Mouse (Mus musculus) midbrain, embryonic 13.5 days (tissue): ENCODE measurements around the gene 4930404N11Rik. TPM values are rescaled to one million over a fixed set of nuclear protein-coding genes. Genes with fewer than 3 reads are reported as not detected.

Experiments
- ATAC-seq: fragments of 200-750 bp; cut with Nextera tagmentation; 2 replicates; pipeline ENCODE4 v1.8.0; 2017; ENCODE audit warnings: mild to moderate bottlenecking, moderate TSS enrichment, moderate library complexity
- H3K27ac ChIP-seq: fragments of 300-500 bp; sonication (generic); 2 replicates; pipeline ENCODE4 v1.5.1; 2015; ENCODE audit warnings: inconsistent platforms, mild to moderate bottlenecking, moderate library complexity
- H3K27me3 ChIP-seq: fragments of 300-500 bp; sonication (generic); 2 replicates; pipeline ENCODE4 v1.6.1; 2015; ENCODE audit warnings: mild to moderate bottlenecking, inconsistent platforms
- H3K36me3 ChIP-seq: fragments of 300-500 bp; sonication (generic); 2 replicates; pipeline ENCODE4 v1.6.1; 2015; ENCODE audit warnings: mild to moderate bottlenecking, inconsistent platforms
- H3K4me1 ChIP-seq: fragments of 300-500 bp; sonication (generic); replicated peaks from 2 replicates; pipeline ENCODE4 v1.6.1; 2015; ENCODE audit warnings: inconsistent platforms
- H3K4me2 ChIP-seq: fragments of 300-500 bp; sonication (generic); replicated peaks from 2 replicates; pipeline ENCODE4 v1.6.1; 2015; ENCODE audit warnings: moderate library complexity, mild to moderate bottlenecking, inconsistent platforms
- H3K4me3 ChIP-seq: fragments of 300-500 bp; sonication (generic); replicated peaks from 2 replicates; pipeline ENCODE4 v1.5.1; 2015; ENCODE audit warnings: mild to moderate bottlenecking, inconsistent platforms
- H3K9ac ChIP-seq: fragments of 300-500 bp; sonication (generic); replicated peaks from 2 replicates; pipeline ENCODE4 v1.6.1; 2015; ENCODE audit warnings: mild to moderate bottlenecking, inconsistent platforms
- H3K9me3 ChIP-seq: fragments of 300-500 bp; sonication (generic); 2 replicates; pipeline ENCODE4 v1.6.1; 2016; ENCODE audit warnings: mild to moderate bottlenecking, inconsistent platforms
- WGBS: fragments of 180-500 bp; shearing (Covaris S2); methylation state at CpG from one replicate; pipeline ENCODE4 v1.1.7; 2015; 5-methylcytosine and 5-hydroxymethylcytosine counted together
- microRNA-seq: library from miRNA; unstranded; fragments of <30 nt; microRNA quantifications from one replicate; pipeline ENCODE4, GENCODE M21; 2016
- polyA plus RNA-seq: library from polyadenylated mRNA; unstranded; fragments of >200 nt; fragmentation: Nextera tagmentation; extraction: Ambion mirVana; gene quantifications from 2 replicates; pipeline ENCODE4 v1.2.1, GENCODE M21; 2015

Gene 4930404N11Rik
- polyA plus RNA-seq, 1 experiment from 2014 or later, result 0.44 TPM

DNA sequence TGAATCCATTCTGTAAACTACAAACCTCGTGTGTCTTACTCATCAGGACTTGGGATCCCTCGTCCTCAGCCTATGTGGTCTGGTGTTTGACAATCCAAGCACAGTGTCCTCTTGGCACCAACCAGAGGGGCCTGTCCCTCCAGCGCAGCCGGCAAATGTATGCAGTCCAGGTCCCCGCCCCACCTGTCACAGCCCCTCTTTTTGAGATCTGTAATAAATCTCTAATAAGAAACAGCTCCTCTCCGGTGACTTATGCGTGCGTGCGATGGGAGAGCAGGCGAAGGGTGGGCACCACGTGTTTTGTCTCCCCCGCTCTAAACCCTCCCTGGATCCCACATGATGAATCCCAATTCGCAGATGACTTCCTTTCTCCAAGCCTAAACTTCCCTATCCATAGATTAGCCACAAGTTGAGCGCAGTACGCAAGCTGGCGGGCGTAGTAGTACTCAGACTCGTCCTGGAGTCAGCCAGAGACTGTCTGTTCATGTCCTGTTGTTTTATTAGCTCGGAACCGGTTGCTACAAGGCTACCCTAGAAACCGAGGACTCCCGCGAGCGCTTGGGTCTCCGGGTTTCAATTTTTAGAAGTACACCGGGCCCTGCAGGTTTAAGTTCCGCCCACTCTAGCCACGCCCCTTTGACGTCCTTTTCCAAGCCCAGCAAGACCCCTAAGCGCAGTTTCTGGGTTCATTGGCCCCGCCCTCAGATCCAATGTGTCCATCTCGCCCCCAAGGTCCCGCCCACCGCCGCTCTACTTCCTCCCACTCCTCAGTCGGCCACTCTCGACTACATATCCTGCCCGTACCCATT is 45.7 kb downstream of the 4930404N11Rik start:
- Histone ChIP-seq H3K27me3 (no peaks in the 10 kb centered on the region), H3K9me3 (no peaks in the 10 kb centered on the region), H3K4me1 (peaks cover 36% of the 10 kb centered on the region), H3K27ac (peak overlapping the region; percentile 90), H3K4me2 (peak overlapping the region; percentile 87), H3K36me3 (peaks cover 66% of the 10 kb centered on the region), H3K4me3 (peak overlapping the region; percentile 96), H3K9ac (peak overlapping the region; percentile 54)
- 2% methylated on average over 38 of the region's 38 CpGs for WGBS
- peak; percentile 53 for ATAC-seq

- Histone ChIP-seq H3K27ac (peak overlapping the region; percentile 90), H3K4me3 (peak overlapping the region; percentile 96), H3K4me2 (peak overlapping the region; percentile 87), H3K36me3 (peaks cover 66% of the 10 kb centered on the region), H3K9me3 (no peaks in the 10 kb centered on the region), H3K9ac (peak overlapping the region; percentile 54), H3K27me3 (no peaks in the 10 kb centered on the region), H3K4me1 (peaks cover 36% of the 10 kb centered on the region)
- WGBS, result 48% methylated on average over 8 of the region's 8 CpGs
- ATAC-seq, result no peak
These were observed 46.3 kb downstream of the 4930404N11Rik start for GRCm38 (mm10) chr10:81319330-81319699.

GRCm38 (mm10) chr10:81318589-81319329 is 46.9 kb downstream of the 4930404N11Rik start:
- 93% methylated on average over 13 of the region's 13 CpGs for WGBS
- Histone ChIP-seq H3K4me1 (peaks cover 36% of the 10 kb centered on the region), H3K4me2 (peak overlapping the region; percentile 87), H3K9ac (peak overlapping the region; percentile 54; the same call in 1 of the 2 replicates), H3K36me3 (peaks cover 66% of the 10 kb centered on the region), H3K27ac (no peak overlapping the region), H3K4me3 (0 out of 2 replicates have a peak overlapping the region, but pooled peaks have one; percentile 96), H3K27me3 (no peaks in the 10 kb centered on the region), H3K9me3 (no peaks in the 10 kb centered on the region)
- no peak for ATAC-seq

GRCm38 (mm10) chr10:81317273-81317672 is 48.3 kb downstream of the 4930404N11Rik start:
- H3K4me1 ChIP-seq, result peaks cover 33% of the 10 kb centered on the region
- no peak overlapping the region for H3K4me3 ChIP-seq
- no peaks in the 10 kb centered on the region for H3K27me3 ChIP-seq
- H3K36me3 ChIP-seq, result peaks cover 66% of the 10 kb centered on the region
- no peaks in the 10 kb centered on the region for H3K9me3 ChIP-seq
- ATAC-seq, result no peak
- WGBS, result 12% methylated on average over 20 of the region's 20 CpGs
- H3K27ac ChIP-seq, result no peak overlapping the region
- H3K4me2 ChIP-seq, result peak overlapping the region; percentile 17; the same call in 1 of the 2 replicates
- no peak overlapping the region; the same call in 1 of the 2 replicates for H3K9ac ChIP-seq

DNA sequence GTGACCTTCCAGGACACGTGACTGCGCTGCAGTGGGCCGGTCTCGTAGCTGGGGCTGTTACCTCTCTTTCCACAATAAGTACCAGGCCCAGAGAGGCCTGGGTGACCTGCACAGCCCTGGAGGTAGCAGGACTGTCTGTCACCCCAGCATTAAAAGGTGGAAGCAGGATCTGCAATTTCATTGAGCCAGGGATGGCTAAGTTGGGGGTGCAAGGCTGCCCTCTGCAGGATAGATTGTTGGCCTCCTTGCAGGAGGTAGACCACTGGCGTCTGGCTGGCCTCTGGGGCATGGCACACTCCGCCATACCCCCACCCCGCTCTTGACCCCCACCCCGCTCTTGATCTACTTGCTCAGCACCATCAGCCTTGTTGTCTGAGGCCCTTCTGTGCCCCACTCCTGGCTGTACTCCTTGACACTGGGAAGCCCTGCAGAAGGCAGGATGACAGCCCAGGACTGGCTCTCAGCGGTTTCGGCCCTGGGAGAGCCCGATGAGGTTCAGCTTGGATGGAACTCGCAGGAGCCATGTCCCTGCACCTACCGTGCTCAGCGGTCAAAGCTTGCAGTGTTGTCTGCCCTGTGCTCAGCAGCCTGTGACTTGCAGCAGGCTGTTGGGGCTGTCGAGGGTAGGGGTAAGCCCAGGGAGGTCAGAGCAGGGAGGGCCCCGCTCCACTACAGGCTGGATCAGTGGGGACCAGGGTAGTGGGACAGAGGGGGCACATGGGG is 49.1 kb downstream of the 4930404N11Rik start:
- Histone ChIP-seq H3K4me2 (0 out of 2 replicates have a peak overlapping the region, but pooled peaks have one; percentile 17), H3K27ac (no peak overlapping the region), H3K4me1 (peaks cover 25% of the 10 kb centered on the region), H3K36me3 (peaks cover 72% of the 10 kb centered on the region), H3K9ac (no peak overlapping the region; the same call in 1 of the 2 replicates), H3K9me3 (no peaks in the 10 kb centered on the region), H3K4me3 (no peak overlapping the region), H3K27me3 (no peaks in the 10 kb centered on the region)
- ATAC-seq, result no peak
- WGBS, result 42% methylated on average over 16 of the region's 16 CpGs

DNA sequence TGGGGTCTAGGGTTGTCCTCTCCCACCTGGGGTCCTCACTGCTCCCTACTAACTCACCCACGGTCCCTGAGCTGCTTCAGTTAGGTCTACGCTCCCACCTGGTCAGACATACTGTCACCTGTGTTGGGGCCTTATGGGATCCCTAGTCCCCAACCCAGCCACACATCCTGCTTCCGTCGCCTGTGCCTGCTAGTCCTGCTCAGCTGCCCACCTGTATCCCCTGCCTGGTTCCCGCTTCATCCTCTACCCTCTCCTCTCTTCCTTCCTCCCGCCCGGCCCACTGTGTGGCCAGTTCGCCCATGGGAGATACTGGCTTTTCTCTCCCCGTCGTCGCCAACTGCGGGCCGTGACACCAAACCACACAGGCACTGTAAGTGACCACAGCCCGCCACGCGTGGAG is 50.0 kb downstream of the 4930404N11Rik start:
- peaks cover 81% of the 10 kb centered on the region for H3K36me3 ChIP-seq
- H3K27me3 ChIP-seq, result no peaks in the 10 kb centered on the region
- WGBS, result 94% methylated on average over 16 of the region's 16 CpGs
- H3K4me3 ChIP-seq, result no peak overlapping the region
- peaks cover 24% of the 10 kb centered on the region for H3K4me1 ChIP-seq
- ATAC-seq, result no peak
- H3K4me2 ChIP-seq, result no peak overlapping the region
- no peak overlapping the region for H3K27ac ChIP-seq
- no peaks in the 10 kb centered on the region for H3K9me3 ChIP-seq
- no peak overlapping the region for H3K9ac ChIP-seq

GRCm38 (mm10) chr10:81314201-81314600 is 51.4 kb downstream of the 4930404N11Rik start:
- WGBS, result 81% methylated on average over 7 of the region's 7 CpGs
- Histone ChIP-seq H3K4me2 (no peak overlapping the region), H3K9me3 (no peaks in the 10 kb centered on the region), H3K27ac (no peak overlapping the region), H3K4me3 (no peak overlapping the region), H3K27me3 (no peaks in the 10 kb centered on the region), H3K36me3 (peaks cover 95% of the 10 kb centered on the region), H3K4me1 (peaks cover 17% of the 10 kb centered on the region), H3K9ac (no peak overlapping the region)
- no peak for ATAC-seq

GRCm38 (mm10) chr10:81313581-81313980 is 52.0 kb downstream of the 4930404N11Rik start:
- Histone ChIP-seq H3K9me3 (no peaks in the 10 kb centered on the region), H3K4me3 (no peak overlapping the region), H3K27ac (no peak overlapping the region), H3K4me1 (peaks cover 11% of the 10 kb centered on the region), H3K27me3 (no peaks in the 10 kb centered on the region), H3K36me3 (peaks cover 99% of the 10 kb centered on the region), H3K9ac (no peak overlapping the region), H3K4me2 (no peak overlapping the region)
- no peak for ATAC-seq
- 92% methylated on average over 13 of the region's 13 CpGs for whole genome bisulfite sequencing

Small RNA genes lying within 50 kb of the gene (microRNA-seq; reads per million reads assigned to microRNA genes)
- 0.62 reads per million for gene Mir6913

Other genes starting within 250 kb of the 4930404N11Rik start
- gene Zbtb7a, start 230.6 kb downstream of the 4930404N11Rik start, polyA plus RNA-seq, result 13.2 and 15.2 TPM in 2 replicates
- 60.0 and 60.9 TPM in 2 replicates for gene Pias4, start 197.9 kb downstream of the 4930404N11Rik start, polyA plus RNA-seq
- 565 and 579 TPM in 2 replicates for gene Eef2, start 189.2 kb downstream of the 4930404N11Rik start, polyA plus RNA-seq
- gene Dapk3, start 182.8 kb downstream of the 4930404N11Rik start, polyA plus RNA-seq, result 48.4 and 67.3 TPM in 2 replicates
- 0.12 and 0.15 TPM in 2 replicates for gene 4930442H23Rik, start 182.0 kb downstream of the 4930404N11Rik start, polyA plus RNA-seq
- gene Nmrk2, start 163.8 kb downstream of the 4930404N11Rik start, polyA plus RNA-seq, result 0.16 TPM in 1 of 2 replicates, not detected in the other
- 66.0 and 77.3 TPM in 2 replicates for gene Atcay, start 135.0 kb downstream of the 4930404N11Rik start, polyA plus RNA-seq
- gene Zfr2, start 132.7 kb downstream of the 4930404N11Rik start, polyA plus RNA-seq, result 16.5 and 19.7 TPM in 2 replicates
- 7.2 and 8.8 TPM in 2 replicates for gene Matk, start 112.9 kb downstream of the 4930404N11Rik start, polyA plus RNA-seq
- gene Mrpl54, start 98.9 kb downstream of the 4930404N11Rik start, polyA plus RNA-seq, result 138 and 148 TPM in 2 replicates
- gene Apba3, start 98.9 kb downstream of the 4930404N11Rik start, polyA plus RNA-seq, result 27.9 and 30.8 TPM in 2 replicates
- gene Tjp3, start 74.2 kb downstream of the 4930404N11Rik start, polyA plus RNA-seq, result 4.9 and 5.5 TPM in 2 replicates
- 92.8 and 99.6 TPM in 2 replicates for gene Pip5k1c, start 72.9 kb downstream of the 4930404N11Rik start, polyA plus RNA-seq
- 35.5 and 35.8 TPM in 2 replicates for gene Cactin, start 44.7 kb downstream of the 4930404N11Rik start, polyA plus RNA-seq
- gene Tbxa2r, start 37.1 kb downstream of the 4930404N11Rik start, polyA plus RNA-seq, result 4.7 and 4.9 TPM in 2 replicates
- gene Gipc3, start 22.6 kb downstream of the 4930404N11Rik start, polyA plus RNA-seq, result not detected in 2 replicates
- gene Hmg20b, start 15.3 kb downstream of the 4930404N11Rik start, polyA plus RNA-seq, result 46.5 and 49.8 TPM in 2 replicates
- gene Mfsd12, start 8.3 kb downstream of the 4930404N11Rik start, polyA plus RNA-seq, result 8.8 and 10.1 TPM in 2 replicates
- 127 and 133 TPM in 2 replicates for gene Fzr1, start 12.7 kb upstream of the 4930404N11Rik start, polyA plus RNA-seq
- gene Dohh, start 18.6 kb upstream of the 4930404N11Rik start, polyA plus RNA-seq, result 73.5 TPM in 2 replicates
- gene Gm48551, start 18.6 kb upstream of the 4930404N11Rik start, polyA plus RNA-seq, result 6.9 and 7.2 TPM in 2 replicates
- gene Gm48552, start 23.2 kb upstream of the 4930404N11Rik start, polyA plus RNA-seq, result 1.2 and 2.1 TPM in 2 replicates
- 1.4 and 1.9 TPM in 2 replicates for gene Smim24, start 27.2 kb upstream of the 4930404N11Rik start, polyA plus RNA-seq
- 13.1 and 15.2 TPM in 2 replicates for gene Nfic, start 89.8 kb upstream of the 4930404N11Rik start, polyA plus RNA-seq
- gene Celf5, start 116.9 kb upstream of the 4930404N11Rik start, polyA plus RNA-seq, result 75.5 and 79.4 TPM in 2 replicates
- 57.1 and 58.2 TPM in 2 replicates for gene Ncln, start 130.6 kb upstream of the 4930404N11Rik start, polyA plus RNA-seq
- 0.64 and 0.77 TPM in 2 replicates for gene S1pr4, start 134.3 kb upstream of the 4930404N11Rik start, polyA plus RNA-seq
- gene Gna15, start 158.4 kb upstream of the 4930404N11Rik start, polyA plus RNA-seq, result 0.94 and 1.0 TPM in 2 replicates
- 74.5 and 77.1 TPM in 2 replicates for gene Gna11, start 179.4 kb upstream of the 4930404N11Rik start, polyA plus RNA-seq
- gene Aes, start 193.7 kb upstream of the 4930404N11Rik start, polyA plus RNA-seq, result 451 and 572 TPM in 2 replicates
- 23.6 and 26.2 TPM in 2 replicates for gene Tle2, start 208.7 kb upstream of the 4930404N11Rik start, polyA plus RNA-seq
- 2.8 and 4.4 TPM in 2 replicates for gene Tle6, start 235.3 kb upstream of the 4930404N11Rik start, polyA plus RNA-seq
- gene BC025920, start 240.5 kb upstream of the 4930404N11Rik start, polyA plus RNA-seq, result 2.9 and 3.0 TPM in 2 replicates